Comparison of ENCODE assay signal across 8 mouse cellular contexts in genomic region chr2:143545758-143546246, GRCm38 (mm10). TPM values are rescaled to one million over a fixed set of nuclear protein-coding genes. Genes with fewer than 3 reads are reported as not detected.
DNase-seq lines count a peak whose midpoint lies in the region; ATAC-seq and TF ChIP-seq lines count a peak whose summit lies in the region.

Gene Pcsk2, plus strand, starts transcription at chr2:143546156.

- H3K27ac ChIP-seq in spleen, adult 2 months (ENCODE audit: insufficient read depth, low read length), result no peak within 1 kb of the TSS
- no peak within 1 kb of the TSS for H3K27ac ChIP-seq in heart, adult 2 months
- H3K27ac ChIP-seq in lung, postnatal 0 days (ENCODE audit: low read length), result no peak within 1 kb of the TSS

- no peaks in the 10 kb centered on the region for H3K36me3 ChIP-seq in spleen, adult 2 months (ENCODE audit: control insufficient read depth, insufficient read depth, low read length)
- no peaks in the 10 kb centered on the region for H3K36me3 ChIP-seq in heart, adult 2 months (ENCODE audit: control insufficient read depth, insufficient read depth, low read length)
- H3K36me3 ChIP-seq in lung, postnatal 0 days (ENCODE audit: insufficient read depth, low read length), result no peaks in the 10 kb centered on the region

- H3K4me1 ChIP-seq in spleen, adult 2 months (ENCODE audit: control insufficient read depth, insufficient read depth, insufficient read length), result no peaks in the 10 kb centered on the region
- H3K4me1 ChIP-seq in heart, adult 2 months (ENCODE audit: control insufficient read depth, insufficient read depth, low read length), result no peaks in the 10 kb centered on the region
- no peaks in the 10 kb centered on the region for H3K4me1 ChIP-seq in lung, postnatal 0 days (ENCODE audit: insufficient read depth, low read depth, low read length)

- no peak for TF ChIP-seq POLR2A in spleen, adult 2 months (IDR thresholded peaks at IDR 0.05; ENCODE audit: low read depth, low read length)
- TF ChIP-seq POLR2A in heart, adult 2 months (IDR thresholded peaks at IDR 0.05; ENCODE audit: insufficient read depth, low read depth, low read length), result no peak

- H3K4me3 ChIP-seq in spleen, adult 2 months (ENCODE audit: extremely low read depth, insufficient read depth, insufficient read length), result 0 out of 2 replicates have a peak within 1 kb of the TSS, but pooled peaks have one; percentile 14
- peak within 1 kb of the TSS; percentile 35; the same call in 1 of the 2 replicates for H3K4me3 ChIP-seq in heart, adult 2 months
- peak within 1 kb of the TSS; percentile 33 for H3K4me3 ChIP-seq in lung, postnatal 0 days (ENCODE audit: low read depth, low read length)

- peak within 1 kb of the TSS; percentile 63 for H3K4me2 ChIP-seq in lung, postnatal 0 days (replicated peaks; ENCODE audit: low read depth, low read length)

- no peak within 1 kb of the TSS for H3K9ac ChIP-seq in heart, adult 2 months (ENCODE audit: low read depth, low read length)
- H3K9ac ChIP-seq in lung, postnatal 0 days (replicated peaks; ENCODE audit: low read depth), result no peak within 1 kb of the TSS

- H3K27me3 ChIP-seq in spleen, adult 2 months (ENCODE audit: control insufficient read depth, insufficient read depth, low read length), result peaks cover 6% of the 10 kb centered on the region; the same call in 1 of the 2 replicates
- peaks cover 5% of the 10 kb centered on the region; the same call in 1 of the 2 replicates for H3K27me3 ChIP-seq in heart, adult 2 months (ENCODE audit: control insufficient read depth, insufficient read depth, low read length)
- peaks cover 27% of the 10 kb centered on the region for H3K27me3 ChIP-seq in lung, postnatal 0 days (replicated peaks; ENCODE audit: insufficient read depth, low read length)

- 3% methylated on average over 49 of the region's 51 CpGs for WGBS in spleen, adult 2 months
- 1% methylated on average over 51 of the region's 51 CpGs for WGBS in heart, adult 2 months
- 8% methylated on average over 11 of the region's 51 CpGs for WGBS in lung, postnatal 0 days

- no peaks in the 10 kb centered on the region for H3K79me2 ChIP-seq in heart, adult 2 months (replicated peaks; ENCODE audit: control insufficient read depth, insufficient read depth, low read length)

- intact Hi-C loops in heart, adult 2 months (cut with DNase I), result no loop called here

- no peak for TF ChIP-seq CTCF in spleen, adult 2 months (IDR thresholded peaks at IDR 0.05; ENCODE audit: extremely low read depth, insufficient read depth, insufficient read length, insufficient replicate concordance)
- no peak for TF ChIP-seq CTCF in heart, adult 2 months (IDR thresholded peaks at IDR 0.05)
- no peak for TF ChIP-seq CTCF in lung, postnatal 0 days (IDR thresholded peaks at IDR 0.05)

- no peak for TF ChIP-seq EP300 in heart, adult 2 months (IDR thresholded peaks at IDR 0.05; ENCODE audit: insufficient read depth, low read depth, low read length)
- TF ChIP-seq EP300 in lung, postnatal 0 days (IDR thresholded peaks at IDR 0.05), result no peak

- H3K9me3 ChIP-seq in lung, postnatal 0 days (ENCODE audit: low read length), result no peaks in the 10 kb centered on the region

- peak; percentile 75 for ATAC-seq in lung, postnatal 0 days

- no peak for DNase-seq in spleen, adult 2 months (ENCODE audit: low read depth in 1 of 2, low spot score in 2 of 2)
- DNase-seq in spleen, postnatal 36 days (ENCODE audit: low spot score in 2 of 2), result no peak
- peak; percentile 74 for DNase-seq in embryo, embryonic 9.5 days (ENCODE audit: extremely low spot score)
- peak; percentile 19 to 30 for DNase-seq in heart, adult 2 months
- DNase-seq in layer of hippocampus, adult 8-10 months (ENCODE audit: low spot score in 2 of 2), result peak; percentile 83 to 84
- peak; percentile 22 for DNase-seq in lung, postnatal 0 days (ENCODE audit: low spot score)
- DNase-seq in right cerebral cortex, postnatal 10 days (ENCODE audit: low spot score in 2 of 2), result peak; percentile 91 to 93
- no peak for DNase-seq in thymus, postnatal 10 days (ENCODE audit: low spot score in 2 of 2)

RNA-seq across cellular contexts. Expression of gene Pcsk2, which starts in this region (rescaled TPM):
- polyA plus RNA-seq in spleen, adult 2 months (2012; rRNA removed), result not detected in 2 replicates
- total RNA-seq in heart, adult 2 months (2021), result not detected
- 0.06 TPM in 1 of 2 replicates, not detected in the other for polyA plus RNA-seq in heart, adult 2 months (2012; rRNA removed)
- total RNA-seq in layer of hippocampus, adult 8-10 months (2022), result 100 to 1,000 TPM; 156 to 176 (median 170) TPM
- polyA plus RNA-seq in lung, postnatal 0 days (2015; fragmentation: Nextera tagmentation; extraction: Ambion mirVana), result 0.05 and 0.07 TPM in 2 replicates

Comparison
In these comparisons a context has a peak if more than half of its experiments do, and no peak if none do; other contexts are left out.
1. RNA of gene Pcsk2 (total RNA-seq): 156 to 176 TPM in layer of hippocampus, adult 8-10 months; not detected in heart, adult 2 months; every median in the first group is over 100 times any median in the second.
2. Peak in DNase-seq and H3K4me3 ChIP-seq in heart, adult 2 months; RNA of the gene not detected or under 1 TPM.
3. Peak in DNase-seq, ATAC-seq, H3K4me3 ChIP-seq and H3K4me2 ChIP-seq in lung, postnatal 0 days; RNA of the gene not detected or under 1 TPM.
4. DNase-seq: peak in embryo, embryonic 9.5 days (single experiment), layer of hippocampus, adult 8-10 months (2 of 2) and right cerebral cortex, postnatal 10 days (2 of 2); none in spleen, adult 2 months (0 of 2), spleen, postnatal 36 days (0 of 2) and thymus, postnatal 10 days (0 of 2).
5. Peak in every context shown above with its lines, with median percentiles within 50 percentile points of each other: H3K4me3 ChIP-seq.